Mouse (Mus musculus): ENCODE measurements around the gene Stk32b.

DNA sequence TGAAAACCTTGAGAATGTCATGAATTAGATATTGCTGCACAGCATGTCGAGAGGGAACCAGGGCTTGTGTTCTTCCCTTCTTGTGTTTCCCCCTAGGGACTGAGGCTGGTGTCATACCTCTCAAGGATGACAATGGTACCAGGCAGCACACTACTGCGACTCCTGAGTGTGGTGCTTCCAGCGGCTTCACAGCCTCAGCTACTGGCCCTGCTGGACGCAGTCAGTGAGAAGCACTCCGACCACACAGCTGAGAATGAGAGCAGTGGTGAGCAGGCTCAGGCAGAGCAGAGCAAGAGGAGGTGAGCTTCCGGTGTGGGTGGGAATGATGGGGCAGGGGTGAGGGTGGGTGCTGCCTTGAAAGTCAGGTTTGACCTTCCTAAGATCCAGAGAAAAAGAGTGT lies 297.9 kb downstream of the Stk32b start:
- TF ChIP-seq GATA1 (IDR thresholded peaks at IDR 0.05; ENCODE audit: borderline replicate concordance, low read length) (no peak), FLI1 (IDR thresholded peaks at IDR 0.05; ENCODE audit: low read length) (no peak)
